Mouse (Mus musculus): ENCODE results near the gene Igsf3. TPM values are rescaled to one million over a fixed set of nuclear protein-coding genes. Genes with fewer than 3 reads are reported as not detected.

The Igsf3 gene
- total RNA-seq, 2 experiments from 2014 or later: 1.1 TPM

- ATAC-seq (replicated peaks; ENCODE audit: poor library complexity): peak; percentile 73
Observed at GRCm38 (mm10) chr3:101372345-101372980, 4.4 kb upstream of the Igsf3 start.

DNA sequence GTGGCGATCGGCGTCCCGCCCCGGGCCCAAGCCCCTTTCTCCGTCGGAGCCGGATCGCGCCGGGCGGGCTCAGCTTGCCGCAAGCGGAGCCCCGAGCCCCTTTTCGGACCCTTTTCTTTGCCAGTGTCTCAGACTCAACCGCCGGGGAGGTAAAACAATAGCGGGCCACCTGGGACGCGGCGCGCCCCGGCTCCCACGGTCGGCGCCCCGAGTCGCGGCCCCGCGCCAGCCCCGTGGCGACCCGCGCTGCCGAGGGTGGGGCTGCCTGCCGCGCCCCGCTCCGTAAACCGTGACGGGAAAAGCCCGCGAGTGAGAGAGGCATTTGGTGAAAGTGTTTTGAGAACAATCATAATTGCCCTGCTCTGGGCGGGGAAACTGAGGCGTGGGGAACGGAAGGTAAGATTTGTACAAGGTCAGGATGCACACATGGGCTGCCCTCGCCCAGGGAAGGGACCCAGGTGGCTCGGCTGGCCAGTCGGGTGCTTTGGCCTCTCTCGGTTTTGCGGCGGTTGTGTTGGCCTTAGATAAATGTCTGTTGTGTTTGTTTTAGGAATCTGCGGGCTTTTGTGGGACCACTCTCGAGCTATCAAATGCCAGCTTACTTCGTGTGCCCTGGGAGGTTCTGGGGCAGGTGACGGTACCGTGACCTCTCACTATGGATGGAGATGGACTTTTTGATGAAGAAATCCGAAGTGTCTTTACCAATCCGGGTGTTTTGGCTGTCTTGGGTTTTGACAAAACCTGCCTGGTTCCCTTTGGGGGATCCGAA is 557 bp downstream of the Igsf3 start:
- no peak; the same call in 1 of the 2 replicates for ATAC-seq (replicated peaks; ENCODE audit: poor library complexity)

DNA sequence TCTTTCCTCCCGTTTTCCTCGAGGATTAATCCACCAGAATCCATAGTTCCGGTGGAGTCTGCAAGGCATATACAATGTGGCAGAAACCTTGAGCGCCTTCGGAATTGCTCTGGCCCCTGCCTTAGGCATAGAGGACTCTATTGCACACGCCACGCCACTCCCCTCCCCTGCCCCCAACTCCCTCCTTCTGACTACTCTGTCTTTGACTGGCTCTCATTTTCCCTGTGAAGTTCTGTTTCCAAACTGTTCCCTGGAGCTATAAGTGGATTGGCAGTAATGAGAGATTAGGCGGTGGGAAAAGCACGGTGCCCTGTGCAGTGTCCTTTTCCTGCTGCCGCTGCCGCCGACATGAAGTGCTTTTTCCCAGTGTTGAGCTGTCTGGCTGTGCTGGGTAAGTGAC is 1.2 kb downstream of the Igsf3 start:
- peak; percentile 26; the same call in 1 of the 2 replicates for ATAC-seq (replicated peaks; ENCODE audit: poor library complexity)

DNA sequence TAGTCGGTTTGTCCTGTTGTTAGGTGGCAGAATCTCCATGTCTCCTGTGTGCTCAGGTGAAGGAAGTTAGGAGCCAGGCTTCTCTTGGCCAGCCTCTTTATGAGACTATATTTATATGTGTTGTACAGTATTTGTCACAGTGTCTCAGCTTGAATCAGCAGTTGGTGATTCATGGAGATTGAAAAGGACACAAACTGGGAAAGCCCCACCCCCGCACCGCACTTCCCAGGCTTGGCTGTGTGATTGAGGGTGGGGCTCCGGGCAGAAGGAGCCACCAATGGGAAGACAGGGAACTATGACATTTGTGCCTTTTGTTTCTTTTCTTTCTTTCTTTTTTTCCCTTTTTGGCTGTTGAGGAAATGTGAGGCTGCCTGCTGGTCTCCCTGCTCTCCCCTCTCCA is 2.9 kb downstream of the Igsf3 start:
- no peak for ATAC-seq (replicated peaks; ENCODE audit: poor library complexity)

GRCm38 (mm10) chr3:101381691-101382090 is 4.8 kb downstream of the Igsf3 start:
- no peak for ATAC-seq (replicated peaks; ENCODE audit: poor library complexity)

DNA sequence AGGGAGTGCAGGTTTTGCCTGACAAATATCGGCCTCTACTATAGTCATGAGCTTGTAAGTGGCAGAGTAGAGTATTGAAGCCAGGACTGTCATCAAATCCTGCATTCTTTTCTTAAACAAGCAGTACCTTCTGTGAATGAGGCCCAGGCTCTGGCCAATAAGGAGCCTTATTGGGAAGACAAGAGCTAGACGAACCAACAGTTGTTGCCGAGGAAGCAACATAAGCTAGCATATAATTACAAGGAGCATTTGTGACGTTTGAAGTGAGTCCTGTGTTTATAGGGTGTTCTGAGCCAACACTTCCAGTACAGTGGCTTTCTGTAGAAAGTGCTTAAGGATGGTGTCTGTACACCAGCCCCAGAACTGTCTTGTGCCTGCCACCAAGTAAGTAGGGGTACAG is 5.9 kb downstream of the Igsf3 start:
- no peak for ATAC-seq (replicated peaks; ENCODE audit: poor library complexity)

DNA sequence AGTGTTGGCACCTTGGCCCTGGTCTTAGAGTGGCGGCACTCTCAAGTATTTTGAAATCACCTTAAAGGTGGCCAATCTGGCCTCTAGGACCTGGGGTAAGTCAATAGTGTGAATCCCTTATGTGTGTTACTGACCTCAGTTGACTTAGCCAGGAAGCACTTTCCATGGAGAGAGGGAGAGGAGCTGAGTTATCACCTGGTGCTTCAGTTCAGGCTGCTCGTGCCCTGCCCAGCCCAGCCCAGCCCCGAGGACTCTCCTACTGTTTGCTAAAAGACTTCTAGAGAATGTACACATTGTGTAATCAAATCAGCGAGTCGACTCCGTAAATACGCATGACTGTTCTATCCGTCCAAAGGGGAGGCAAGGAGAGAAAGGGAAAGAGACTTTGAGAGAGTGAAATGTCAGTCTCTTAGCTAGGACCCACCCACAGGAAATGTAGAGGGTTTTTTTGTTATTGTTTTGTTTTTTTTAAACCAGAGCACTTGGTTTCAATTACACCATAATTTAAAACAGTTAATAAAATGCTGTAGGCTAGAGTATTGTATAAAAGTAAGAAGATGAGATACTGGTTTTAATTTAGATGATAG is 9.6 kb downstream of the Igsf3 start:
- ATAC-seq (replicated peaks; ENCODE audit: poor library complexity): no peak

DNA sequence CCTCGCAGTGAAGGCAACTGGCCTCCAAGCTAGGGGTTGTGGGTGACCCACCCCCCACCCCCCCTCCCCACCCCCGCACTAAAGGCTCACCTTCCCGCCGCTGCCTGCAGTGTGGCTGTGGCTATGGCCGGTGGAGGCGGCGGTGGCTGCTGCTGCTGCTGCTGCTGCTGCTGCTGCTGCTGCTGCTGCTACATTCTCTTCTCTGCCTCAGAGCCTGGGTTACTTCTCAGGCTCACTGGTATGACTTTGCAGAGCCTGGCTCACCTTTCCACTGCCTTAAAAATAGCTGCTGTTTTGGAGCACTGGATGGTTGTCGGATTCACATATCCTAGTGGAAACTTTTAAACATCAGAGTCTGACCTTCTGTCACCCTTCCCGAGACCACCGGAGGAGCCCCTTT is 11.0 kb downstream of the Igsf3 start:
- ATAC-seq (replicated peaks; ENCODE audit: poor library complexity): no peak

- ATAC-seq (replicated peaks; ENCODE audit: poor library complexity): no peak
Observed at GRCm38 (mm10) chr3:101389566-101389965, 12.7 kb downstream of the Igsf3 start.

DNA sequence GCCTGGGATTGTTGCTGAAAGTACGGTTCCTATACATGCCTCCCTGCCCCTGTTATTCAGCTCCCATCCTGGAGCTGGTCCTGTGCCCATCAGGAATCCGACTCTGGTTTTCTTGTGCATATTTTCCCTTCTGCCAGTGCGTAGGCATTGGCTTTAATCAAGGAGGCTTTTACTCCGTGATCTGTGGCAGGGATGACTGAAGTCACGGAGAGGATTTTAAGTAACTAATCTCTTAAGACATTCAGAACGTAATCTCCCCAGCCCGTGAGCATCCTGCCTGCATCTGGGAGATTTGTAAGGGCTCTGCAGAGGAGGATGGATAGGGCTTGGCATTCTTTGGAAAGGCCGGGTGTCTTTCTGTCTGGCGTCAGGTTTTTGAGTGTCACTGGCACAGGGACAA is 13.6 kb downstream of the Igsf3 start:
- ATAC-seq (replicated peaks; ENCODE audit: poor library complexity): no peak

GRCm38 (mm10) chr3:101391991-101392390 is 15.1 kb downstream of the Igsf3 start:
- ATAC-seq (replicated peaks; ENCODE audit: poor library complexity): no peak

DNA sequence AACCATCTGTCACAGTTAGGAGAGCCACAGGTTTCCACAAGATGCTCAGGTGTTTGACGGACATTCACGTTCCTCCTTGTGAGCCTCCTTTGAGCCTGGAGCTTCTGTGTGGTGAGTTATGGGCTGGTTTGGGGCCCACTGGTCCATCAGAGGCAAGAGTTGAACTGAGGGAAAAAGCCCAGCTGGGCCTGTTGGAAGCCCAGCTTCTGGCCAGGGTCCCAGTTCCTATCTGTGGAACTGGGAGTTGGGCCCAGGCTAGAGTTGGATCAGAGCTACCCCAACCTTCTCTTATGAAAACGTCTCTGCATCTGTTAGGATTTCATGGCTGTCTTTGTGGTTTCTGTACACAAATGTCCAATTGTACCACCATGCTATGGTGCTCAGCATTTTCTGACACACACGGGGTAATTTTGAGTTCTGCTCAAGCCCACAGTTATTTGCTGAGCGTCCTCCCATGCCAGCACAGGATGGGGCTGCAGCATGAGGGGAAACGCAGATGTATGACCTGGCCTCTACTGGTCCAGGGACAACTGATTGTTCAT is 16.3 kb downstream of the Igsf3 start:
- ATAC-seq (replicated peaks; ENCODE audit: poor library complexity): no peak

GRCm38 (mm10) chr3:101393659-101394539 is 17.0 kb downstream of the Igsf3 start:
- no peak for ATAC-seq (replicated peaks; ENCODE audit: poor library complexity)

- no peak for ATAC-seq (replicated peaks; ENCODE audit: poor library complexity)
Observed at GRCm38 (mm10) chr3:101395341-101395740, 18.5 kb downstream of the Igsf3 start.

DNA sequence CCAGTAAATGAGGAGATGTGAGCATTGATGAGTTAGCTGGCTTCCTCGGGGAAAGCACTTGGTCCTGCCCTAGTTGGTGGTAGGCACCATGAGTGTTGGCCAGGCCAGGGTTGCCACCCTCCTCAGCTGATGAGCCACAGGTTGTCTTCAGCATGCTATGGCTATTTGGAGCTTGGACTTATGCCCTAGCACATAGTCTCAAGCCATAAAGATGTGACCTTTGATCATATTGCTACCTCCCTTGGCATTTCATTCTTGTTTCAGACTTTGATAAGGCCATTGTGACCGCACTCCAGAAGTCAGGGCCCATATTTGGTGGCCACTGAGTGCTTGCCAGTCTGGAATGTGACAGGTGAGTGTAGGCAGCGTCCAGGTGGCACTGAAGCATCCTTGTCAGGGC is 19.2 kb downstream of the Igsf3 start:
- no peak for ATAC-seq (replicated peaks; ENCODE audit: poor library complexity)

- no peak for ATAC-seq (replicated peaks; ENCODE audit: poor library complexity)
Observed at GRCm38 (mm10) chr3:101396726-101397263, 19.9 kb downstream of the Igsf3 start.

DNA sequence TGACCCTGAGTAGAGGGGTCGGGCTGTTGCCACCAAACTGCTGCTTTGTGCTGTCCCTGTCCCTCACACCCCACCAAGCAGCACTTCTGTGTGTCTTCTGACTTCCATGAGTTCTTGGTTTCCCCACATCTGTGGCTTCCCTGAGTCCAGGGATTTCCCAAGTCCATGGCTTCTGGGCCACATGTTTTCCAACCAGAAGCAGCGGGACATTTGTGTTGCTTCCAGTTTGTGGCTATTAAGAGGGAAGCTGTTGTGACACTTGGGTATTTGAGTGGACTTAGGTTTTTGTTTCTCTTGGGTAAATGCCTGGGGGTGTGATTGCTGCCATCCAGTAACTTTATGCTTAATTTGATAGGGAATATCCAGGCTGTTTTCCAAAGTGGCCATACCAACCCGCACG is 20.5 kb downstream of the Igsf3 start:
- no peak for ATAC-seq (replicated peaks; ENCODE audit: poor library complexity)

- ATAC-seq (replicated peaks; ENCODE audit: poor library complexity): no peak
Observed at GRCm38 (mm10) chr3:101398071-101398786, 21.3 kb downstream of the Igsf3 start.

GRCm38 (mm10) chr3:101398877-101399276 is 22.0 kb downstream of the Igsf3 start:
- ATAC-seq (replicated peaks; ENCODE audit: poor library complexity): no peak

DNA sequence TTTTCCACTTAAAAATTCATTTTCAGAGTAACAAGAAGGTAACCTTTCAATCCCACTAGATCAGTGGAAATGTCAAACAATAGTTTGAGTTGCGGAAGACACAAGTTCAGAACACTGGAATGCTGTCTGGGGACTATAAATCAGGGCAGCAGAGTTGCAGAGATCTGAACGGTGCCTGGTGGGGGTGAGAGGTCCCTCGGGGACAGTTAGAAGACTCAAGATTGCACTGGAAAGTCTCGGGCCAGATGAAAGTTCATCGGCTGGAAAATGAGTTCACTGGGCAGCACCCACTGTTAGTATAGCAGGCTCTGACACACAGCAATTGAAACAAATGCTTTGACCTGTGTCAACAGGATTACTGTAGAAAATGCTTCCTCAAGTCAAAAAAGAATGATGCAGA is 24.6 kb downstream of the Igsf3 start:
- no peak for ATAC-seq (replicated peaks; ENCODE audit: poor library complexity)
